Mouse (Mus musculus): ENCODE data around the gene Kif11.

DNA sequence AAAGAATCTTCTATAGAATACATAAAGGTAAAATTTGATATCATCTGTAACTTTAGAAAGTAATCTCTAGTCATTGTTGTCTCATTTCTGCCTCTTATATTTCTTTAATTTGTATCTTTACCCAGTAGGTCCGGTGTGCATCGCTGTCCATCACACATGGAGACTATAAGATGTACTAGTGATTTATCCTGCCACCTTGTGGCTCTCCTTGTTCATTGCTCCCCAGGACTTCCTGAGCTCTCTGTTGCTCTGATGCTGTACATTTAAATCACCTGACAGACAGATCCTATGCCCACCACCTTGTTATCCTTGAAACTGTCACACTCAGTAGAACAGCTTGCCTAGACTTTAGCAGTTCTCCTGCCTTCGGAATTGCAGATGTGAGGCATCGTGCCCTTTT is 42.1 kb downstream of the Kif11 start:
- no peak for TF ChIP-seq POLR2A (IDR thresholded peaks at IDR 0.05; ENCODE audit: insufficient read depth, low read depth, low read length)
- TF ChIP-seq CTCF (IDR thresholded peaks at IDR 0.05), result peak; percentile 79
- no peak for TF ChIP-seq EP300 (IDR thresholded peaks at IDR 0.05; ENCODE audit: insufficient read depth, low read depth, low read length)
